In the genomic region with DNA sequence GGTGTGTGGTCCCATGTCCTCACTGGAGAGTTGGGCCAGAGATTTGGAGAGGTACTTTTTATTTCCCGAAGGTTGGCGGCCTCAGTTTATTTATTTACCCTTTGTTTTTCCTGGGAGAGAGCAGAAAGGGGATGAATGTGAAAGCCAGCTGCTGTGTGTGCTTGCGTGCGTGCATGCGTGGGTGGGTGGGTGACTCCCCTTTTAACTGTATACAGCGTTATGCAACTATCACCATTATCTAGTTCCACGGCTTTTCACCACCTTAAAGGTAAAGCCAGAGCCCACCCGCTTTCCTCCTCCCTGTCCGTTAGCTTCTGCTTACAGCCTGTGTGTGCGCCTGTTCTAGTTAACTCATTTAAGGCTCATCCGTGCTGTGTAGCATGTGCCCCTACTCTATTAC, we compare ENCODE assay signal across 10 mouse cellular contexts. TPM values are rescaled to one million over a fixed set of nuclear protein-coding genes. Genes with fewer than 3 reads are reported as not detected.
DNase-seq lines count a peak whose midpoint lies in the region; ATAC-seq and TF ChIP-seq lines count a peak whose summit lies in the region.
"Had no signal": no experiment of that assay in that cellular context is flagged by ENCODE, and none has a peak within 500 bp of the region (broad histone marks: within the 10 kb centered on the region; RNA-seq: fewer than 3 reads in every experiment).

No protein-coding gene starts in this region.

- no peaks in the 10 kb centered on the region for H3K9me3 ChIP-seq in kidney, embryonic 16.5 days (ENCODE audit: low read length)
- no peaks in the 10 kb centered on the region for H3K9me3 ChIP-seq in embryonic facial prominence, embryonic 11.5 days (replicated peaks; ENCODE audit: control insufficient read depth, low read length)
- no peaks in the 10 kb centered on the region for H3K9me3 ChIP-seq in midbrain, postnatal 0 days (ENCODE audit: low read length)

- no peak for TF ChIP-seq CTCF in midbrain, postnatal 0 days (IDR thresholded peaks at IDR 0.05)

- no peak for ATAC-seq in kidney, embryonic 16.5 days (ENCODE audit: low FRiP score, low TSS enrichment)
- no peak for ATAC-seq in embryonic facial prominence, embryonic 11.5 days (replicated peaks; ENCODE audit: insufficient number of reproducible peaks, low FRiP score, low TSS enrichment, low read depth)
- no peak for ATAC-seq in midbrain, postnatal 0 days (ENCODE audit: low FRiP score)

- no peak overlapping the region for H3K27ac ChIP-seq in kidney, embryonic 16.5 days (ENCODE audit: low read length)
- no peak overlapping the region for H3K27ac ChIP-seq in embryonic facial prominence, embryonic 11.5 days (replicated peaks; ENCODE audit: low read depth, low read length)
- no peak overlapping the region for H3K27ac ChIP-seq in midbrain, postnatal 0 days (ENCODE audit: low read depth, low read length)

- H3K4me2 ChIP-seq in kidney, embryonic 16.5 days (replicated peaks; ENCODE audit: low read depth, low read length): peak overlapping the region; percentile 91
- H3K4me2 ChIP-seq in embryonic facial prominence, embryonic 11.5 days (ENCODE audit: low read depth, low read length): no peak overlapping the region
- H3K4me2 ChIP-seq in midbrain, postnatal 0 days (ENCODE audit: low read depth, low read length, poor library complexity, severe bottlenecking): peak overlapping the region; percentile 68

- H3K9ac ChIP-seq in kidney, embryonic 16.5 days (replicated peaks; ENCODE audit: low read length): no peak overlapping the region; the same call in 1 of the 2 replicates
- H3K9ac ChIP-seq in embryonic facial prominence, embryonic 11.5 days (replicated peaks; ENCODE audit: low read length): peak overlapping the region; percentile 88; the same call in 1 of the 2 replicates
- no peak overlapping the region for H3K9ac ChIP-seq in midbrain, postnatal 0 days (replicated peaks; ENCODE audit: low read length, poor library complexity, severe bottlenecking)

- peak overlapping the region; percentile 91 for H3K4me3 ChIP-seq in kidney, embryonic 16.5 days (ENCODE audit: low read length)
- no peak overlapping the region for H3K4me3 ChIP-seq in embryonic facial prominence, embryonic 11.5 days (ENCODE audit: low read depth, low read length)
- H3K4me3 ChIP-seq in midbrain, postnatal 0 days (ENCODE audit: low read depth, low read length): peak overlapping the region; percentile 91; the same call in 1 of the 2 replicates

- H3K27me3 ChIP-seq in kidney, embryonic 16.5 days (ENCODE audit: insufficient read depth, low read length): no peaks in the 10 kb centered on the region
- no peaks in the 10 kb centered on the region for H3K27me3 ChIP-seq in embryonic facial prominence, embryonic 11.5 days (ENCODE audit: control insufficient read depth, insufficient read depth, low read length)
- H3K27me3 ChIP-seq in midbrain, postnatal 0 days (ENCODE audit: insufficient read depth, low read length): no peaks in the 10 kb centered on the region

- H3K36me3 ChIP-seq in kidney, embryonic 16.5 days (ENCODE audit: insufficient read depth, low read length): no peaks in the 10 kb centered on the region
- H3K36me3 ChIP-seq in embryonic facial prominence, embryonic 11.5 days (replicated peaks; ENCODE audit: control insufficient read depth, insufficient read depth, low read depth, low read length): no peaks in the 10 kb centered on the region
- H3K36me3 ChIP-seq in midbrain, postnatal 0 days (ENCODE audit: insufficient read depth, low read length): no peaks in the 10 kb centered on the region

- peaks cover 20% of the 10 kb centered on the region for H3K4me1 ChIP-seq in kidney, embryonic 16.5 days (ENCODE audit: insufficient read depth, low read length)
- peaks cover 2% of the 10 kb centered on the region; the same call in 1 of the 2 replicates for H3K4me1 ChIP-seq in embryonic facial prominence, embryonic 11.5 days (ENCODE audit: control insufficient read depth, insufficient read depth, low read length)
- peaks cover 8% of the 10 kb centered on the region; the same call in 1 of the 2 replicates for H3K4me1 ChIP-seq in midbrain, postnatal 0 days (ENCODE audit: insufficient read depth, low read length)

- no peak for DNase-seq in kidney, adult 18-20 months
- DNase-seq in embryonic facial prominence, embryonic 11.5 days (ENCODE audit: low spot score): no peak
- DNase-seq in induced T-regulatory cell, adult 2 months (ENCODE audit: low read depth): peak; percentile 38
- DNase-seq in midbrain, postnatal 0 days (ENCODE audit: low spot score): no peak
- no peak for DNase-seq in gastrocnemius, postnatal 4 days (ENCODE audit: low spot score in 2 of 2)
- no peak for DNase-seq in natural killer cell, adult 2 months (ENCODE audit: low spot score in 2 of 2)
- no peak for DNase-seq in frontal cortex, postnatal 36 days (ENCODE audit: low spot score in 2 of 2)
- DNase-seq: thymus, postnatal 4 days had no signal

- WGBS in kidney, embryonic 16.5 days: 51% methylated on average over 11 of the region's 11 CpGs
- 80% methylated on average over 11 of the region's 11 CpGs for WGBS in embryonic facial prominence, embryonic 11.5 days
- WGBS in midbrain, postnatal 0 days: 84% methylated on average over 11 of the region's 11 CpGs

RNA-seq across cellular contexts. Expression of gene Sun1, which starts 1.7 kb away (rescaled TPM):
- 62.0 and 62.8 TPM in 2 replicates for polyA plus RNA-seq in kidney, embryonic 16.5 days (2015; fragmentation: Nextera tagmentation; extraction: Ambion mirVana)
- 42.9 and 45.9 TPM in 2 replicates for polyA plus RNA-seq in embryonic facial prominence, embryonic 11.5 days (2014; fragmentation: Nextera tagmentation; extraction: Ambion mirVana)
- 63.6 and 75.0 TPM in 2 replicates for total RNA-seq in midbrain, postnatal 0 days (2014; rRNA removed)
- polyA plus RNA-seq in midbrain, postnatal 0 days (2015; fragmentation: Nextera tagmentation; extraction: Ambion mirVana): 32.1 and 35.3 TPM in 2 replicates
- 10 to 100 TPM; 61.6 to 63.6 TPM for total RNA-seq in gastrocnemius, postnatal 4 days (2021)

RNA-seq across cellular contexts. Expression of gene Get4, which starts 50.0 kb away (rescaled TPM):
- 148 and 161 TPM in 2 replicates for polyA plus RNA-seq in kidney, embryonic 16.5 days (2015; fragmentation: Nextera tagmentation; extraction: Ambion mirVana)
- polyA plus RNA-seq in embryonic facial prominence, embryonic 11.5 days (2014; fragmentation: Nextera tagmentation; extraction: Ambion mirVana): 123 and 146 TPM in 2 replicates
- total RNA-seq in midbrain, postnatal 0 days (2014; rRNA removed): 48.5 and 48.9 TPM in 2 replicates
- polyA plus RNA-seq in midbrain, postnatal 0 days (2015; fragmentation: Nextera tagmentation; extraction: Ambion mirVana): 135 and 142 TPM in 2 replicates
- total RNA-seq in gastrocnemius, postnatal 4 days (2021): 10 to 100 TPM; 81.9 to 87.1 TPM

RNA-seq across cellular contexts. Expression of gene Dnaaf5, which starts 52.1 kb away (rescaled TPM):
- polyA plus RNA-seq in kidney, embryonic 16.5 days (2015; fragmentation: Nextera tagmentation; extraction: Ambion mirVana): 7.2 and 9.1 TPM in 2 replicates
- 6.8 and 7.4 TPM in 2 replicates for polyA plus RNA-seq in embryonic facial prominence, embryonic 11.5 days (2014; fragmentation: Nextera tagmentation; extraction: Ambion mirVana)
- 11.6 and 14.0 TPM in 2 replicates for total RNA-seq in midbrain, postnatal 0 days (2014; rRNA removed)
- polyA plus RNA-seq in midbrain, postnatal 0 days (2015; fragmentation: Nextera tagmentation; extraction: Ambion mirVana): 1.9 and 2.9 TPM in 2 replicates
- total RNA-seq in gastrocnemius, postnatal 4 days (2021): 10 to 100 TPM; 10.3 to 10.4 TPM

RNA-seq across cellular contexts. Expression of gene Prkar1b, which starts 52.3 kb away (rescaled TPM):
- 24.6 and 28.8 TPM in 2 replicates for polyA plus RNA-seq in kidney, embryonic 16.5 days (2015; fragmentation: Nextera tagmentation; extraction: Ambion mirVana)
- 8.7 and 11.7 TPM in 2 replicates for polyA plus RNA-seq in embryonic facial prominence, embryonic 11.5 days (2014; fragmentation: Nextera tagmentation; extraction: Ambion mirVana)
- 312 and 397 TPM in 2 replicates for total RNA-seq in midbrain, postnatal 0 days (2014; rRNA removed)
- 415 and 445 TPM in 2 replicates for polyA plus RNA-seq in midbrain, postnatal 0 days (2015; fragmentation: Nextera tagmentation; extraction: Ambion mirVana)
- 1 to 10 TPM; 3.9 to 5.1 TPM for total RNA-seq in gastrocnemius, postnatal 4 days (2021)
- total RNA-seq: hematopoietic stem cell, adult 5-6 weeks had no signal
